Mouse (Mus musculus) liver, embryonic 14 days (tissue): ENCODE results near the gene Far1. TPM values are rescaled to one million over a fixed set of nuclear protein-coding genes. Genes with fewer than 3 reads are reported as not detected.

Experiments
- polyA plus RNA-seq: library from polyadenylated mRNA; depleted of rRNA; stranded (reverse); fragments of >200 nt; gene quantifications from 2 replicates; pipeline ENCODE4 v1.2.3, GENCODE M21; 2012; rRNA removed

The Far1 gene
- polyA plus RNA-seq = 12.7 and 14.6 TPM in 2 replicates

DNA sequence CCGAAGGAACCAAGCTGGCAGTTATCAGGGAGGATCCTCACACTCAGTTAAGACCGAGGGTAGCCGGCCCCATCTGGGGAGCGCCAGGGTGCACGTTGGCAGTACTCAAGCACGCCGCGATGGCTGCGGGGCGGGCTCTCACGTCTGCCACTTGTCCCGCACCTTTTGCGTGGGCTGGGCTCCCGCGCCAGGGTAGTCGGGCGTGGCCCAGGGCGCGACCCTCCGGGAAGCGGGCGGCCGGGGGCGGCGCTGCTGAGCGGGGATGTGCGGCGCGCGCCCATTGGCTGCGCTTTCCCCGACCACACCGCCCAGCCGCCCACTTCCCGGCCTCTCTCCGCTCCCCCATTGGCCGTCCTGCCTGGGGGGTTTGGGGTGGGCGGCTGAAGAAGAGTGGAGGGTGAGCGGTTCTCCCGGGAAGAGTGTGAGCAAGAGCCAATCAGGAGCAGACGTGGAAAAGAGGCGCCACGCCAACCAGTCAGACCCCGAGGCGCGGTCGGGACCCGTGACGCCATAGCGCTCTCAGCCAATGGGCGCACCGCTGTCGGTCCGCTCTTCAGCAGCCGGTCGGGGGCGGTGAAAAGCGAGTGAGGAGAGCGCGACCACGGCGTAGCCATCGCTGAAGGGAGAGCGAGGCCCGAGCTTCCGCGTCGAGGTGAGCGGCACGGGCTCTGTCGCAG is at the start of gene Far1:
Far1 (plus strand) TSS at position 549 of the 677 bp plus-strand sequence.

Other genes with a start within 250 kb of the Far1 start
- 4.9 and 5.7 TPM in 2 replicates for gene Btbd10, start 144.4 kb upstream of the Far1 start, polyA plus RNA-seq
- gene Pth, start 125.3 kb upstream of the Far1 start, polyA plus RNA-seq = not detected in 2 replicates